In genomic region chr15:83209092-83209695, GRCm38 (mm10) we compare ENCODE assay signal across 10 mouse cellular contexts. TPM values are rescaled to one million over a fixed set of nuclear protein-coding genes. Genes with fewer than 3 reads are reported as not detected.
DNase-seq lines count a peak whose midpoint lies in the region; ATAC-seq and TF ChIP-seq lines count a peak whose summit lies in the region.
"Had no signal": no experiment of that assay in that cellular context is flagged by ENCODE, and none has a peak within 500 bp of the region (broad histone marks: within the 10 kb centered on the region; RNA-seq: fewer than 3 reads in every experiment).

No protein-coding gene starts in this region.

- no peak for DNase-seq in lung, adult 2 months
- no peak for DNase-seq in adrenal gland, postnatal 4 days (ENCODE audit: low spot score in 2 of 2)
- DNase-seq in right cerebral cortex, postnatal 14 days = no peak
- no peak for DNase-seq in adrenal gland, adult 2 months
- DNase-seq: thymus, postnatal 25 days had no signal

- no peaks in the 10 kb centered on the region for H3K9me3 ChIP-seq in lung, embryonic 15.5 days
- no peaks in the 10 kb centered on the region for H3K9me3 ChIP-seq in intestine, embryonic 15.5 days
- no peaks in the 10 kb centered on the region for H3K9me3 ChIP-seq in neural tube, embryonic 14.5 days (ENCODE audit: control insufficient read depth, low read length)

- no peak for TF ChIP-seq CTCF in lung, adult 2 months (IDR thresholded peaks at IDR 0.05; ENCODE audit: insufficient read depth, low read length)
- no peak for TF ChIP-seq CTCF in embryonic fibroblast, embryonic 13.5 days (IDR thresholded peaks at IDR 0.05; ENCODE audit: borderline replicate concordance, insufficient read depth, low read length)

- no peak overlapping the region for H3K9ac ChIP-seq in lung, embryonic 15.5 days
- no peak overlapping the region for H3K9ac ChIP-seq in intestine, embryonic 15.5 days
- H3K9ac ChIP-seq in neural tube, embryonic 14.5 days (replicated peaks; ENCODE audit: low read depth, low read length) = 0 out of 2 replicates have a peak overlapping the region, but pooled peaks have one; percentile 25

- no peak overlapping the region for H3K27ac ChIP-seq in lung, embryonic 15.5 days
- peak overlapping the region; percentile 6; the same call in 1 of the 2 replicates for H3K27ac ChIP-seq in embryonic fibroblast, embryonic 13.5 days (ENCODE audit: insufficient read depth, low read length)
- H3K27ac ChIP-seq in intestine, embryonic 15.5 days = no peak overlapping the region
- no peak overlapping the region for H3K27ac ChIP-seq in neural tube, embryonic 14.5 days (ENCODE audit: low read depth, low read length)

- no peaks in the 10 kb centered on the region; the same call in 1 of the 2 replicates for H3K27me3 ChIP-seq in lung, embryonic 15.5 days
- H3K27me3 ChIP-seq in intestine, embryonic 15.5 days (replicated peaks) = no peaks in the 10 kb centered on the region
- H3K27me3 ChIP-seq in neural tube, embryonic 14.5 days (ENCODE audit: control insufficient read depth, insufficient read depth, low read length) = no peaks in the 10 kb centered on the region

- H3K4me2 ChIP-seq in lung, embryonic 15.5 days = peak overlapping the region; percentile 47
- H3K4me2 ChIP-seq in intestine, embryonic 15.5 days (replicated peaks) = peak overlapping the region; percentile 59
- H3K4me2 ChIP-seq in neural tube, embryonic 14.5 days (ENCODE audit: low read depth, low read length) = peak overlapping the region; percentile 41; the same call in 1 of the 2 replicates

- H3K4me3 ChIP-seq in lung, embryonic 15.5 days = no peak overlapping the region
- H3K4me3 ChIP-seq in lung, adult 2 months (replicated peaks; ENCODE audit: extremely low read depth, low read depth, low read length) = no peak overlapping the region
- no peak overlapping the region for H3K4me3 ChIP-seq in embryonic fibroblast, embryonic 13.5 days (ENCODE audit: insufficient read depth, low read length)
- H3K4me3 ChIP-seq in intestine, embryonic 15.5 days (replicated peaks) = peak overlapping the region; percentile 13; the same call in 1 of the 2 replicates
- H3K4me3 ChIP-seq in neural tube, embryonic 14.5 days (ENCODE audit: low read depth, low read length) = no peak overlapping the region

- no peaks in the 10 kb centered on the region for H3K36me3 ChIP-seq in lung, embryonic 15.5 days
- no peaks in the 10 kb centered on the region for H3K36me3 ChIP-seq in intestine, embryonic 15.5 days
- H3K36me3 ChIP-seq in neural tube, embryonic 14.5 days (ENCODE audit: control insufficient read depth, insufficient read depth, low read length) = no peaks in the 10 kb centered on the region

- ATAC-seq in lung, embryonic 15.5 days (ENCODE audit: borderline replicate concordance, extremely low read depth, low FRiP score, low TSS enrichment) = no peak
- ATAC-seq in intestine, embryonic 15.5 days = no peak
- no peak for ATAC-seq in neural tube, embryonic 14.5 days (ENCODE audit: low read depth)

- 0 out of 2 replicates have a peak, but pooled peaks cover 9% of the 10 kb centered on the region for H3K4me1 ChIP-seq in lung, embryonic 15.5 days
- H3K4me1 ChIP-seq in lung, adult 2 months (ENCODE audit: control insufficient read depth, insufficient read depth, low read length) = no peaks in the 10 kb centered on the region
- peaks cover 11% of the 10 kb centered on the region; the same call in 1 of the 2 replicates for H3K4me1 ChIP-seq in embryonic fibroblast, embryonic 13.5 days (ENCODE audit: control insufficient read depth, insufficient read depth, low read length)
- H3K4me1 ChIP-seq in intestine, embryonic 15.5 days (replicated peaks) = peaks cover 11% of the 10 kb centered on the region; the same call in 1 of the 2 replicates
- H3K4me1 ChIP-seq in neural tube, embryonic 14.5 days (ENCODE audit: control insufficient read depth, insufficient read depth, low read length) = no peaks in the 10 kb centered on the region

- 39% methylated on average over 4 of the region's 4 CpGs for WGBS in lung, embryonic 15.5 days
- 48% methylated on average over 4 of the region's 4 CpGs for WGBS in lung, adult 2 months
- 40% methylated on average over 4 of the region's 4 CpGs for WGBS in intestine, embryonic 15.5 days
- WGBS in neural tube, embryonic 14.5 days = 45% methylated on average over 4 of the region's 4 CpGs

- TF ChIP-seq POLR2A in lung, adult 2 months (IDR thresholded peaks at IDR 0.05; ENCODE audit: borderline replicate concordance, extremely low read depth, low read depth, low read length) = no peak
- TF ChIP-seq POLR2A in embryonic fibroblast, embryonic 13.5 days (IDR thresholded peaks at IDR 0.05; ENCODE audit: low read depth, low read length) = 0 out of 2 replicates have a peak, but pooled peaks have one; percentile 37

RNA-seq across cellular contexts. Expression of gene Cyb5r3, which starts 36.8 kb away (rescaled TPM):
- polyA plus RNA-seq in lung, embryonic 15.5 days (2015; fragmentation: Nextera tagmentation; extraction: Ambion mirVana) = 139 and 155 TPM in 2 replicates
- 438 and 440 TPM in 2 replicates for polyA plus RNA-seq in lung, adult 2 months (2012; rRNA removed)
- 273 and 297 TPM in 2 replicates for polyA plus RNA-seq in embryonic fibroblast, embryonic 13.5 days (2011; ENCODE audit: insufficient read length, low read depth, missing spikeins)
- 176 and 218 TPM in 2 replicates for polyA plus RNA-seq in intestine, embryonic 15.5 days (2015; fragmentation: Nextera tagmentation; extraction: Ambion mirVana)
- 122 and 139 TPM in 2 replicates for polyA plus RNA-seq in neural tube, embryonic 14.5 days (2014; fragmentation: Nextera tagmentation; extraction: Ambion mirVana)
- 100 to 1,000 TPM; 201 to 210 TPM for total RNA-seq in adrenal gland, postnatal 4 days (2021)
- 100 to 1,000 TPM; 310 to 426 TPM for total RNA-seq in adrenal gland, adult 2 months (2021)
- polyA plus RNA-seq in adrenal gland, adult 2 months (2012; rRNA removed) = 461 and 645 TPM in 2 replicates

RNA-seq across cellular contexts. Expression of gene A4galt, which starts 42.4 kb away (rescaled TPM):
- 3.5 and 3.6 TPM in 2 replicates for polyA plus RNA-seq in lung, embryonic 15.5 days (2015; fragmentation: Nextera tagmentation; extraction: Ambion mirVana)
- 42.6 and 74.6 TPM in 2 replicates for polyA plus RNA-seq in lung, adult 2 months (2012; rRNA removed)
- polyA plus RNA-seq in embryonic fibroblast, embryonic 13.5 days (2011; ENCODE audit: insufficient read length, low read depth, missing spikeins) = 10.5 and 14.0 TPM in 2 replicates
- 3.3 and 4.2 TPM in 2 replicates for polyA plus RNA-seq in intestine, embryonic 15.5 days (2015; fragmentation: Nextera tagmentation; extraction: Ambion mirVana)
- polyA plus RNA-seq in neural tube, embryonic 14.5 days (2014; fragmentation: Nextera tagmentation; extraction: Ambion mirVana) = 0.91 and 3.9 TPM in 2 replicates
- 10 to 100 TPM; 11.6 to 14.6 TPM for total RNA-seq in adrenal gland, postnatal 4 days (2021)
- total RNA-seq in adrenal gland, adult 2 months (2021) = 10 to 100 TPM in 1 of 2 experiments, 1 to 10 TPM in 1; 8.3 to 14.2 TPM
- polyA plus RNA-seq in adrenal gland, adult 2 months (2012; rRNA removed) = 8.8 and 22.2 TPM in 2 replicates
- total RNA-seq: neutrophil, adult 5-6 weeks had no signal
